Mouse (Mus musculus): ENCODE data around the gene Cwf19l1.

Gene Cwf19l1

DNA sequence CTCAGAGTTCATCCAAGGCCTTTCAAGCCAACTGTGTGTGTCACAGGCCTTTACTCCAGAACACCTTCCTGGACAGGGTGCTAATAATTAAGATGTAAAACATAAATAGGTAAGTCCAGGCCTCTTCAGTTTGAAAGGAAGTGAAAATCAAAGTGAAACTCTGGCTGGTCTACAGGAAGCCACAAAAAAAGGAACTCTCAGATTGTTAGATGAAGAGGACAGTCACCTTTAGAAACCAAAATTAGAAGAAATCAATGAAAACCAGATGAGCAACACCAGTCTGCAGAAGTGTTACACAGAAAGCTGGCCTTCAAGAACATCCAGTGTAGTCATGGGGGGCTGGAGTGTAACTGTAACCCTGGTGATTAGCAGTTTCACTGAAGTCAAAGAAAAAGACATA, 17.9 kb downstream of the Cwf19l1 start:
- no peak for DNase-seq (ENCODE audit: low read depth, low spot score)

DNA sequence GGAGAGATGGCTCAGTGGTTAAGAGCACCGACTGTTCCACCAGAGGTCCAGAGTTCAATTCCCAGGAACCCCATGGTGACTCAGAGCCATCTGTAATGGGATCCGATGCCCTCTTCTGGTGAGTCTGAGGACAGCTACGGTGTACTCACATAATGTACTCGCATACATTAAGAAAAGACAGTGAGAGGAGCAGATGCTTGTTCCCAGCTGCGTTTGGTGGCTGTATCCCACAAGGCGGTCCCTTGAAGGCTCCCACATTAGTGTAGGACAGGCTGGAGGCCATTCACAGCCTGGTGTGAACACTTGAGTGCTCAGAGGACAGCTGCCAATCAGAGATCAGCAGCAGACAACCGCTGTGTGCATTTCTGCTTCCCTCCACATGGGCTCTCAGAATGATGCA, 24.0 kb downstream of the Cwf19l1 start:
- DNase-seq (ENCODE audit: low read depth, low spot score) = no peak

DNA sequence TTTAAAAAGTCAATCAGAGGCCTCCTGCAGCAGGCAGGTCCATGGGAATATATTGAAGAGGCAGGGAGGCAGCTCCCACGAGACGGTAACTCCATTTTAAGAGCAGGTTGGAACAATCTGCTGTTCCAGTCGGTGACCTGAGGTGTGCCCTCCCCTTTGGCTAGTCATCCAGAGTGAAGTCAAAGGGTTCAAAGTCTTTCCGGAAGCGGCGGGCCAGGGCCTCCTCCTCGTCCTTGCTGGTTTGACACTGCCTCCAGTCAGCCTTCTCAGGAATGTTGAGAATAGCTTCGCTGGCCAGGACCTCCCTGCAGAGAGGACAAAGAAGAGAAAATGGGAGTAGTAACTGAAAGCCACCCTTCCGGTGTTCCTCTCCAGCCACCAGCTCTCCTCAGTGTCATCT, 25.3 kb downstream of the Cwf19l1 start:
- DNase-seq (ENCODE audit: low read depth, low spot score) = no peak

DNA sequence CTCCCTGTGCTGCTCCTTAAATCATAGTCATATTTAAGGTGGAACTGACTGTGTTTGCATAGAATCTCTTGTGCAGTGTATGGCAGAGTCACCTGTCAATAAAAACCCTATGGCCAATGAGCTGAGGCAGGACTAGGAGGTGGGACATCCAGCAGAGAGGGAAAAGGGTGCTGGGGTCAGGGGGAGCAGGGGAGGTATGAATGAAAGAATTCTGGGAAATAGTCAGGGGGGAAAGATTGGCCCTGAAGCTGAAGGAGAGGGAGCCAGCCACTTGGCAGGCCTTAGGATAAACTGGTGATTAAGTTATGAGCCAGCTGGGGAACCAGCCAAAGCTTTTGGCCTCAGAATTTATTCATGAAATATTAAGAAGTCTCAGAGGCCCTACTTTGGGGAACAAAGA, 26.7 kb downstream of the Cwf19l1 start:
- no peak for DNase-seq (ENCODE audit: low read depth, low spot score)

DNA sequence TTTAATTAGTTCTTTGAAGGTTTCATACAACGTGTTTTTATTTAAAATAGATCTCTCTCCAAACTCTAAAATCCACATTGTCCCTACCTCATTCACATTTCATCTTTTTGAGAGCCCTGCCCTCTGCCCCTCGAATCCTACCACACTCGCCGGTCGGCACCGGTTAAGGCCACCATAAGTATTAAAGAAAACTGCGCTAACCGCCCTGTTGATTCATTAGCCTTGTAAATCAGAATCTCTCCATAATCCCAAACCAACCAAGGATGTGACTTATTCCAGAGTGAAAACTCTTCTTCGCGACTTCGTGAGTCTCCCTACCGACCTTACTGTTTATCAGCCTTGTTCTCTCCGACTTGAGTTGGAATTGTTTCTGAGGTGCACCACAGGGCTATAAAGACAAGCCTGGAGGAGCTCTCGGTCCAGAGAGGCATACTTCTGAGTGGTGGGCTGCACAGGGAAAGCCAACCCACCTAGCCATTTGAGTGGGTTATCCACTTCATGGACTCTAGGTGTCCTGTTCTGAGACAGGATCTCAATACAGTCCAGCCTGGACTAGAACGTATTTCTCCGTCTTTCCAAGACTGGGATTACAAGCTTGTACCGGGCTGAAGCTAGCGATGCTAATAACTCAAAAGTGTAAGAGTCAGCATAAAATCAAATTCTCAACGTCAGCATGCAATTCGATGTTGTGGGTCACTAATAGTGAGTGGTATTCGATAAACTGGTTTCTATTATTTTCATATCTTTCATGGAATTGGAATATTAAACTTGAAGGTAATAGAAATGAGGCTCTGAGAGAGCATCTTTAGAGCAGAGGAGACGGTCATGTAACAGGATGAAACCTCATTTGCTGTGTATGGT, 27.8 kb downstream of the Cwf19l1 start:
- no peak for DNase-seq (ENCODE audit: low read depth, low spot score)

DNA sequence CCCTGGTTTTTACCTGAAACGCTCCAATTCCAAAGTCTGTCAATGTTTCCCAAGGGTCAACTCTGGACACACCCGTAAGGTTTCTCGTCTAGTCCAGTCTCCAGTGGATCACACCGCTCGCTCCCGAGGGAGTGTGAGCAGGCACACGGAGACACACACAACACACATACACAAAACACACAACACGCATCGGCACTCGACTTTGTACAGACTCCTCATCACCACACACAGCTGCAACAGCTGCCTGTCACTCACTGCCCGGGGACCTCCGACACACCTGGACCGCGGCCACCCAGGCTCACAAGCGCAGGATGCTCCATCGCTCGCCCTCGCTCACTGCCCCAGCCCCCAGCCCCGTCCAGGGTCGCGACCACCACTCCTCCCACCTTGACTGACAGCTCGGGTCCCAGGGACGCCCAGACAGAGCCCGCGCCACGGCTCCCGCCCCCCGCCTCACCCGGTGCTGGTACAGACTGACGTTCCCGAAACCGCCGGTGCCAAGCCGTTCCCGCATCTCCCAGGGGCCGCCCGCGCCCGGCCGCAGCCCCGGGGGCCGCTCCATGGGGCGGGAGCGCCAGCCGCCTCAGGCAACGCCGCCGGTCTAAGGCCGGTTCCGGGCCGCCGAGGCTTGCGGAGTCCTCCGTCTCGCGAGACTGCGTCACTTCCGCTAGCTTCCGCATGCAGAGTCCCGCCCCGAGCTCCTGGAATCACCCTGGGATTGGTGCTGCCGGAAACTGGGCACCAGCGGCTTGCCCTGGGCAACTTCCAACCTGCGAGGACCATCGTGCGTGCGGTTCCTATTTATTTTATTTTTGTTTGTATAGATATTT, 28.6 kb downstream of the Cwf19l1 start, which contains the start of gene Chuk:
Chuk (minus strand) TSS at position 650 of the 830 bp plus-strand sequence.
- peak; percentile 95 for DNase-seq (ENCODE audit: low read depth, low spot score)

DNA sequence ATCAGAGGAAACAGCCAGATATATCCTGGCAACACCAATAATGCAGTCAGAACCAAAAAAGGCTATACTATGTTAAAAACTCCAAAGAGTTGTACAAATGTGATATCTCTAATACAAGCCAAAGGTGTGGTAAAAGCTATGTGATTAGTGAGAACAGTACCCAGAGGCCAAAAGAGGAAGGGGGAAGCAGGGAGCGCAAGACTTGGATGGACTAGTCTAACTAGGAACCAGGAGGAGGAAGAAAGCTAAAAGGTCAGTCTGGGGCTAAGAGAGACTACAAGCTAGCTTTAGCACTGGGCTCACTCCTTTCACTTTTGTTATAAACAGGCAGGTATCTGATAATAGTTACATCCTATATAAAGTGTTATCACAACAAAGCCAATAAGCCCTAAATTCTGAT, 31.3 kb downstream of the Cwf19l1 start:
- no peak for DNase-seq (ENCODE audit: low read depth, low spot score)

DNA sequence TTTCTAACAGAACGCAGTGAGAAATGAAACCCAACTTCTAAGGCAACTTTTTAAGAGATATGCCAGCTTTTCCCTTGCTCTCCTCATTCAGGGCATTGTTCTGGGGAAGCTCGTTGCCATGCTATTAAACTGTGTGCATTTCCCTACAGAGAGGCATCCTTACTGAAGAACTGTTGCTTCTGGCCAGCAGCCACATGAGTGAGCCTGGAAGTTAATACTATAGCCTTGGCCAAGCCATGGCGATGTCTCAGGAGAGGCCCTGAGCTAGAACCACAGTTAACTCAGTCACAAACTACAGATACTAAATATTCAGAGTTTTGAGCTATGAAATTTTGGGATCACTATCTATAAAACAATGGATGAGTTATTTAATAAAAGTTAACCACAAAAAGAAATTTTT, 32.7 kb downstream of the Cwf19l1 start:
- DNase-seq (ENCODE audit: low read depth, low spot score) = no peak

DNA sequence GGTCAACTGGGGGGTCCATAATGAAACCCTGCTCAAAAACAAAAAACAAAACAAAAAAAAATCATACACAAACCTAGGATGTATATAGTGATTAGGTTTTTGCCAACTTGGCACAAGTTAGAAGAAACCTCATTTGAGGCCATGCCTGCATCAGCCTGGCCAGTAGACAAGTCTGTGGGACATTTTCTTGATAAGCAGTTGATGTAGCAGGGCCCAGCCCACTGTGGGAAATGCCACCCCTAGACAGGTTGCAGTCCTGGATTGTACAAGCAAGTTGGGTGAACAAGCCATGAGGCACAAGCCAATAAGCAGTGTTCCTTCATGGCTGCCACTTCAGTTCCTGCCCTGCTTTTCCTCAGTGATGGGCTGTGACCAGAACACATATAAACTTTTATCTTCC, 34.8 kb downstream of the Cwf19l1 start:
- no peak for DNase-seq (ENCODE audit: low read depth, low spot score)

DNA sequence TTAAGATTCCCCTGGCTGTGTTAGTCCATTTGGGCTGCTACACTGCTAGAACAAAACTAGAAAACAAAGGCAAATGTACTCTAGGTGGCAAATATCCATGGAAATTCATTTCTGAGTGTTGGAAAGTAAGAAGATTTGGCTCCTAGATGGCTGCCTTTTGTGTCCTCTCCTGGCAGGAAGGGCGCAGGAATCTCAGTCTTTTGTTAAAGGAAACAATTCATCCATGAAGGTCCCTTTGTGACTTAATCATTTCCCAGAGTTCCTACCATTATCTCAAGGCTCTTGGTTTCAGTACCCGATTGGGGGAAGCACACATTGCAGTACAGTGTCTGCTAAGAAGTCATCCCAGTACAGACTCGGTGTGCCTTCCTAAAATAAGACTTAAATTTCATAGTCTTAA, 49.4 kb downstream of the Cwf19l1 start:
- DNase-seq (ENCODE audit: low read depth, low spot score) = no peak

DNA sequence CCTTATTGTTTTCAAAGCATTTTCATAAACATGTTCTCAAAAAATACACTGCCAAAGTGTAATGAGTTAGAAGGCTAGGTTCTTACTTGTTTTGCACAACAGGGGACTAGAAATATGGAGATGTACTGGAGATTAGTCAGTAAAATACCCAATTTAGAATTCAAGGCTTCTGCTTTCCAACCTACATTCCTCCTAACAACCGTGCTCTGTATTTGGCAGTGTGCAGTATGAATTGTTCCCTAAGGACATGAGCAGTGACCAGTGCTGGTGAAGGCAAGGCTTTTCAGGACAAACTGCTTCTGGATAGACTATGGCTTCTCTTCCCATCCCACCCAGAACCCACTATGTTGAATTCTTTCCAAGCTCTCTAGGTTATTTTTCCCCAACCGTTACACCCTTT, 54.8 kb downstream of the Cwf19l1 start:
- DNase-seq (ENCODE audit: low read depth, low spot score) = no peak

DNA sequence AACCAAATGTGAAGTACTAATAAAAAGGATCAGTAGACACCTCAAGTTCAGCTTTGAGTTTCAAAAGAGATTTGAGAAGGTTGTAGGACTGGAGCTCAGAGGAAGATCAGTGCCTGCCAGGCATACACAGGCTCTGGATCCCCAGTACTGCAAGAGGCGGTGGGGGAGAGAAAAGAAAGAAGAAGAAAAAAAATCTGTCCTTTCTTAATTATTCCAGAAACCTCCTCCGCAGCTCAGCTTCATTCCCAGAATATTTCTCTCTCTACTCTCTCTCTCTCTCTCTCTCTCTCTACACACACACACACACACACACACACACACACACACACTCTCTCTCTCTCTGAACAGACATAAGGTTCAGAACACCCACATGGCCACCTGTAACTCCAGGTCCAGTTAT, 55.7 kb downstream of the Cwf19l1 start:
- DNase-seq (ENCODE audit: low read depth, low spot score) = no peak

DNA sequence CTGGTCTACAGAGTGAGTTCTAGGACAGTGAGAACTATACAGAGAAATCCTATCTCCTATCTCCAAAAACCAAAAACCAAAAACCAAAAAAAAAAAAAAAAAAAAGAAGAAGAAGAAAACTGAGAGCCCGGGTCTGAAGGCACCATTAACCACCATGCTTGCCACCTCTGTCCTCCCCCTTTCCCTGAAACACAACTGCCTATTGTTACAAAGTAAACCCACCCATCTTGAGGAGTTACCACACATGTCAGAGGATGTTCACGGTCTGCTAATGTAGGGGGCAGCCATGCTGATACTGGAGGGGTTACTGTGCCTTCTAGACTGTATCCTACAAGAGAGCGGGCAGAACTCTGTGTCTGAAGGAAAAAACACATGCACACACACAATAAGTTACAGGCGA, 58.7 kb downstream of the Cwf19l1 start:
- DNase-seq (ENCODE audit: low read depth, low spot score) = no peak

DNA sequence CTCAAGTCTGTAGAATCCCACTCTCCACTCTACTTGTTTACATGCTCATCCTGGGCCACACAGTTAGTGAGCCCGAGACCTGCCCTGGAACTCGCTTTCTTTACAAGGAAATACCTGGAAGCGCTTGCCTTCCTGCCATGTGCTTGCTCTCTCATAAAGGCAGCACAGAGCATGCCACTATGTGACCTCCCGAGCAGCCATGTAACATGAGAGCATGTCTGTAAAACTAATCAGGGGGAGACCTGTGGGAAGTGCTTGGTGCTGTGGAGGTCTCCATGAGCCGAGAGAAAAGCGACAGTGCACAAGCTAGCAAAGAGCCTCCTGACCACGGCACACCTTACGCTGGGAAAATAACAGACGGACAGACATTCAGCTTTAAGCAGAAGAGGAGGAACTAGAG, 59.2 kb downstream of the Cwf19l1 start:
- DNase-seq (ENCODE audit: low read depth, low spot score) = no peak

DNA sequence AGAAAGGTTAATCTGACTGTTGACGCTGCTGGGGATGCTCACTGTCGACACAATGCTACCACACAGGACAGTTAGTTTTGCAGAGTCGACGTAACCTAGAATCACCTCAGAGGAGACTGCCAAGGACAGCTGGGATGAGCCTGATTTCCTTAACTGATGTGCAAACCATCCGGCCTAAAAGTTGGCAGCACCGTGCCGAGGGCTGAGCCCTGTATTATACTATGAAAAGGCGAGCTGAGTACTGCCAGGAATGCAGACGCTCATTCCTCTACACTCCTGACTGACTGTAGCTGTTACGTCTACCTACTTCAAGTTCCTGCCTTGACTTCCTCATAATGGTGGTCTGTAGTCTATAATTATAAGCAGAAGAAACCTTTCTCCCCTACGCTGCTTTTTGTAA, 60.7 kb downstream of the Cwf19l1 start:
- no peak for DNase-seq (ENCODE audit: low read depth, low spot score)

DNA sequence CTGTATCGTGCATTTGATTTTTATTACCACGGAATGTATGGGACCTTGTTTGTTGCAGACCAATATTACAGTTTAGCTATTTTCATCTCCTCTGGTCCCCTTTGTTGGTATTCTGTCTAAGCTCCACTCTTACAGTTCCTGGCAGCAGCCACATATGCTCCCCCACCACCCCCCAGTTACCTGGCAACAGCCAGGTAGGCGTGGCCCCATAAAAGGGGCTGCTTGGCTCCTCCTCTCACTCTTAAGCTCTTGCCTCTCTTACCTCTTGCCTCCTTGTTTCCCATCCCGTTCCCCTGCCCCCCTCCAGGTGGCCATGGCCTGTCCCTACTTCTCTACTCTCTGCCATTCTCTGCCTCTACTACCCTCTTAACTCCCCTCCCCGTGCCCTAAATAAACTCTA, 64.5 kb downstream of the Cwf19l1 start:
- DNase-seq (ENCODE audit: low read depth, low spot score) = no peak

DNA sequence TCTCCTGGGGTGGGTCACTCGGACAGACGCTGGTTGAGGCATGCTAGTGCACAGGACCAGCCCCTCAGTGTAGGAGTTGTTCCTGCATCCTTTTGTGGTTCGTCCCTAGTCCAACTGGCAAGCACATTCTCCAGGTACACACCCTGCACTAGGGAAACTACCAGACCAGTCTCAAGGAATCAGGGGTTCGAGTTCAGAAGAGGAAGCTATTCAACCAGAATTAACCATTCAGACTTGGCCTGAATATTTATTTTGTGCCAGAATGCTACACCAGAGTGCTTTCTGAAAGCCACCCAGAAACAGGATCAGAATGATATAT, 65.8 kb downstream of the Cwf19l1 start:
- DNase-seq (ENCODE audit: low read depth, low spot score) = no peak

DNA sequence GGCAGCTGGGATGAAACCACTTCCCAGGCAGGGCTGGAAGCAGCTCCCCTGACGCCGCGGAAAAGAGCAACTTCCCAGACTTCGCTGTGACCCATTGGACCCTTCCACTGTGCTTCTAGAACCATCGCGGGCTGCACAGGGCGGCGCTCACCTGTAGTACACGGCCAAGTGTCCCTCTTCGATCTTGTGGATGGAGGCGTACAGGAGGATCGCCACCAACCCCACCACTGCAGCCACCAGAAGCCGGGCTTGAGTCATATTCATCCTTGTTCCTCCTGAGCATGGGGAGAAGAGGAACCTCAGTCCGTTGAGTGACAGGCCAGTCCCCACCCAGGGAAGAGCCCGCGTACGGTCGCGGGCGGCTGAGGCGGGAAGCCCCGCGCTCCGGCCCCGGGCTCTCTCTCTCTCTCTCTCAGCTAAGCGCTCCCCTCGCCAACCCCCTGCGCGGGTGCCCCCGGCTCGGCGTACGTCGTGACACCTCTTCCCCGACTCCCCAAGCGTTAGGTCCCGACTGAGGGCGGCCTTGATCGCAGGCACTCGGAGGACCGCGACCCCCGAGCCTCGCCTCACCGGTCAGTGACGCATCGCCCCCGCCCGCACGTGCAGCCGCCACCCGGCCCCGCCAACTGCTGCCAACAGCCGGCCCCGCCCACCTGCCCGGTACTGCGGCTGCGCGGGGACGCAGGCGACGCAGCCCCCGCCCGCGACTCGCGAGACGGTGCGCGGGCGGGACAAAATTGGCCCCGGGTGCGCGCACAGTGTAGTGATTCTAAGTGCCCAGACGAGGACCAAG, 66.4 kb downstream of the Cwf19l1 start, which contains the start of gene Erlin1:
Erlin1 (minus strand) TSS at position 665 of the 793 bp plus-strand sequence.
- peak; percentile 77 for DNase-seq (ENCODE audit: low read depth, low spot score)

DNA sequence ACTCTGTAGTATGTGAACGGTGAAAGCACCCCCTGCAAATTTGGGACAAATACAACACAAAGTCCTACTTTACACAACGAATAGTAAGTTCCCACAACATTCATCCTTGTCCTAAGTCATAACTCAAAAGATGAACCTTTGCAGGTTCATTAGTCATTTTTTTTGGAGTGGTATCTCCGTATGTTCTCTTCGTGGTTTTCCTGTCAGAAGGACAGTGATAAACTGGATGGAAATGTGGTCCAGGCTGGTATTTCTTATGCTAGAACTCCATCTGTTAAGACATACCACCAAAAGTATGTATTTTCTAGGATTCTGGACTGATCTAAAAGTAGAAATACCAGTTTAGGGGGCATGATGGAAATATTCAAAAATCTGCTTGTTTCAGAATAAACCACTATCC, 67.4 kb downstream of the Cwf19l1 start:
- no peak for DNase-seq (ENCODE audit: low read depth, low spot score)

DNA sequence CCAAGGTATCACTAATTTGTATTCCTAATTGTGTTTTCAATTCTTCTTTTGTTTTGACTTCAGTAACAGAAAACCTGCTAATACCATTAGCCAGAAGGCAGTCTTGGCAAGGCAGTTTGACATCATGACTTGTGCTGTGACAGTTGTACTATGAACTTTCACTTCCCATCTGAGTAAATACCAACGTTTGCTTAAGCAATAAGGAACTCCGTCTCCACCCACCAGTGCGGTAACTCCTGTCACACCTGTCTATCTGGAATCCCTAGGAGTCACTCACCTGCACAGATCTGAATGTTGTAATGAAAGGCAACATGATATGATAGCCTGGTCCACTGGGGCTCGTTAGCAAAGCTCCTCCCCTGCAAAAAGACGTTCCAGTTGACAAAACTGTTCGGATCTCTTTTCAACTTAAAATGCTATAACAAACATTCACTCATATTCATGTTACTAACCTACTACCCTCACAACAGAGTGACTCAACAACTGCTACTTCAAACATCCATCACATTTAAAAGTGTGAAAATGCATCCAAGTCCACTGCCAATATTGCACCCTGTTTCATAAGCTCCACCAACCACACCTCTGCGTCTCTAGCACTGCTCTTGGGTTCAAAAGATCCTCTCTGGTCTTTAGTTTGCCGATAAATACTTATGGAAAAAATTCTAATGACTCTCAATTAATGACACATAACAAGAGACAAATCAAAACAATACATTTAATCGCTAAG, 68.2 kb downstream of the Cwf19l1 start:
- no peak for DNase-seq (ENCODE audit: low read depth, low spot score)

DNA sequence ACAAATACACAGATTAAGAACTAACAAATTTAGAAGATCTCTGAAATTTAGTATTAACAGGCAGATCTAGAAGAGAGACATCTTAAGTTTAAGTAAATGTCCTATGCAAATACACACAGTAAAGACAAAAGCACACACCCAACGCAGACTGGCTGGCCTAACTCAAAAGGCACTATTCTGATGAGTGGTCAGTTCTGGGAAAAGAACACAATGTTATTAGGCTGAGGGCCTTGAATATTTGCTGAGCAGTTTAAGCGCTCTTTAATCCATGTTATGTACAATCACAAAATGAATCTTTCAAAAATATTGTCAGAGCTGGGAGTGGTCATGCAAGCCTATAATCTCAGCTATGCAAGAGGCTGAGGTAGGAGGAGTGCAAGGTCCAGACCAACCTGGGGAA, 70.9 kb downstream of the Cwf19l1 start:
- no peak for DNase-seq (ENCODE audit: low read depth, low spot score)
